Mouse (Mus musculus): Measurements from ENCODE around the gene Efemp2.

- no peak for TF ChIP-seq POLR2A (IDR thresholded peaks at IDR 0.05; ENCODE audit: borderline replicate concordance, control insufficient read depth, low read depth, low read length)
- TF ChIP-seq CTCF (IDR thresholded peaks at IDR 0.05; ENCODE audit: control insufficient read depth, insufficient read depth, low read length): no peak
These were observed 29.9 kb downstream of the Efemp2 start, which contains the start of gene 1700020D05Rik for GRCm38 (mm10) chr19:5503687-5504086.
